Mouse (Mus musculus) lung, postnatal 14 days (tissue): ENCODE results near the gene 2610028H24Rik.

ENCODE experiments used
- DNase-seq: peaks from one replicate; pipeline ENCODE4 v3.0.0; 2021

2610028H24Rik gene

DNA sequence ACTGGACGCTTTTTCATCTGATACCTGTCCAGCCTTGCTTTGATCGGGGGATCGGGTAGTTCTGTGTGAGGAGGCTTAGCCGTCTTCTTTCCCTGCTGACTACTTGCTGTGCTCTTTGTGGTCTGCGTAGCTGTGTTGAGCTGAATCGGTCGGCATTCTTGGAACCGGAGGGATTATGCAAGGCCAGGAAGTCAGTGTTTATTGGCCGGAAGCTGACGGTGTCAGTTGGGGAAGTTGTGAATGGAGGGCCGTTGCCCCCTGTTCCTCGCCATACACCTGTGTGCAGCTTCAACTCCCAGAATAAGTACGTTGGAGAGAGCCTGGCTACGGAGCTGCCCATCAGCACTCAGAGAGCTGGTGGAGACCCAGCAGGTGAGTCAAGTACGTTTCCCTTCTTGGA, 40.3 kb downstream of the 2610028H24Rik start:
- DNase-seq: no peak

DNA sequence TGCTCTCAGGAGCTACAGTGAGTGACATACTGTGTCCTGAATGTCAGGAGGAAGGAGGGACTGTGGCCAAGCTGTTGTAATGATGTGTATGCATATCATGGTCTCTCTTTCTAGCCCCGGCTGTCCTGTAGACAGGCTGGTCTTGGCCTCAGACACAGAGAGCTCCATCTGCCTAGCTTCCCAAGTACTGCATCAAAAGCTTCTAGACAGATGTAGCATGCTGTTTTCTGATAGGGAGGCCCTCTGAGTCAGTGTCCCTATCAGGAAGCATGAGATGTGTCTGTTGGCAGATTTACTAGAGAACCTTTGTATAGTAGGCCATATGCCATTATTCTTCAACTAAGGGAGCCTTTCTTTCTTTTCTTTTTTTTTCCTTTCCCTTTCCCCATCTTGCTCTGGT, 44.6 kb downstream of the 2610028H24Rik start:
- DNase-seq: no peak

DNA sequence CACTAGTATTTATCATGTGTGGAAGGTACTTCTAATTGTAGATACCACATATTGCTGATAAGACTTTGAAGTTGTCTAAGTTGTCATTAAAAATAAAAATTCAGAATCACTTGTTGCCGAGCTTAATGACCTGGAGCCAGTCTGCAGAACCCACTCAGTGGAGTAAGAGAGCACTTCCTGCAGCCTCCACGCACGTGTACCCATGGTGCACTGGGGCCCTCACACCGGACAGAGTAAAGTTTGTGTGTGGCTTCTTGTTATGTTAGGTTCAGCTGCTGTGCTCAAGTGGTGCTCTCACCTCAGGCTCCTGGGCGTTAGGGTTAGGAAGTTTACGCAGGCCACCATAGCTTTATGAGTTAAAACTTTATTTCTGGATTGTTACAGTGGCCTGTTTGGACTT, 46.6 kb downstream of the 2610028H24Rik start:
- DNase-seq: no peak

DNA sequence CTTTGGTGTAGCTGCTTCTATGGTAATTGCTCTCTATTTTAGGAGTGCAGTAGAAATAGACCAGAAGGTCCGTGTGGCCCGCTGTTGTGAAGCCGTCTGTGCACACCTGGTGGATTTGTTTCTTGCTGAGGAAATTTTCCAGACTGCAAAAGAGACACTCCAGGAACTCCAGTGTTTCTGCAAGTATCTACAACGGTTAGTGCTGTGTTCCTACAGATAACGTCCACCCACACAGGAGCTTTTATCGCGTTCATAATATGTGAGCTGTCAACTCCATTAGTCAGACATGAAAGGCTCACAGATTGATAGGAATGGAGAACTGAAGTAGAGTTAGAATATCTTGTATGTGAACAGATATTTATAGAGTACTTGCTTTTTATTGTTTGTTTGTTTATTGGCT, 47.5 kb downstream of the 2610028H24Rik start:
- DNase-seq: no peak

DNA sequence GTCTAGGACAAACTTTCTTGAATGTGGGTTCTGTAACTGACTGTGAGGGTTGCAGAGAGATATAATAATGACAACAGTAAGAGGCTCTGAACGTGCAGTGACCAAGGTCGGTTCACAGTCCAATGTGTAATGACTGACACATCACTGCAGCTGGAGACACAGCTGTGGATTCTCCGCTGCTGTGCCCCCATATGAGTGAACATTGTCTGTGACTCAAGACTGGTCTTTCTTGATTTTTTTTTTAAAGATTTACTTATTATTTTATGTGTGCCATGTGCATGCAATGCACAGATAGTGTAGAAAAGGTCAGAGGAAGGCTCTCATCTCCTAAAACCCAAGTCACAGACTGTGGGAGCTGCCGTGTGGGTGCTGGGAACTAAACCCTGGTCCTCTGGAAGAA, 48.6 kb downstream of the 2610028H24Rik start:
- no peak for DNase-seq

DNA sequence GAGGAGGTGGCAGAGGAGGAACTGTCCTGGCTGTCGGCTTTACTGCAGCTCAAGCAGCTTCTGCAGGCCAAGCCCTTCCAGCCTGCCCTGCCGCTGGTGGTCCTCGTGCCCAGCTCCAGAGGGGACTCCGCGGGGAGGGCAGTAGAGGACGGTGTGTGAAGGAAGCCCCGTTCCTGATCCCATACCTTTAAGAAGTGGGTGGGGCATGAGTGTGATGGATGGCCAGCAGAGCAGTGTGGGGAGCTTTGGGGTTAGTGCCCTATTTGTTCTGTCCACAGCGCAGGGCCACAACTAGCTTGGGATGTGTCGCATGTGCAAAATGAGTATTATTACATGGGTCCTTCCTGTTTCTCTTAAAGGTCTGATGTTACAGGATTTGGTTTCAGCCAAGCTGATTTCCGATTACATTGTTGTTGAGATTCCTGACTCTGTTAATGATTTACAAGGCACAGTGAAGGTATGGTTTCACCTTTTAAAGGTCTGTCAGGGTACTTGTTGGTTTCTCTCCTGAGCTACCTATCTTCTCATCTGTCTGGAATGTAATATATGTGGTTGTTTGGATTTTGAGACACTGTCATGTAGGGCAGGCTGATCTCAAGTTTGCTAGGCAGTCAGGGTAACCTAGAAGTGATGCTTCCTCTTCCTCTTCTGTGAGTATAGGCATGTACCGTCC, 55.5 kb downstream of the 2610028H24Rik start:
- no peak for DNase-seq

DNA sequence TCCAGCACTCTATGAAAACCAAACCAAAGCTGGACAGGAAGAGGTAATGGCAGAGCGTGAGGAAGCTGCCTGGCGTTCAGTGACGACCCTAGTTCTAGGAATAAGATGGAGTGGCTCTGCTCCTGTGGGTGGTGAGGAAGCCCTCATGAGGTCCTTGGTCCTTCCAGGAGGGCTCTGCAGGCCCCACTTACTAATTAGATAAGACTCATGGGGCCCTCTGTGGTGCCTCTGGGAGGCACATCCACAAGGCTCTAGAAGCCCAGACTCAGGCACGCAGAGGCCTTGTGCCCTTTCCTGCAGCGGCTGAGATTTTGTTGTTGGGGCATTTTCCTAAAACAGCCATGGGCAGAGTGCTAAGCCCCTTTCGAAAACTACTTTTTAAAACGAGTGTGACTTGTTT, 57.0 kb downstream of the 2610028H24Rik start:
- no peak for DNase-seq
